Mouse (Mus musculus) spleen, adult 2 months (tissue): ENCODE measurements around the gene Atp1b2. TPM values are rescaled to one million over a fixed set of nuclear protein-coding genes. Genes with fewer than 3 reads are reported as not detected.

Experiments
- DNase-seq, 2 experiments: peaks; one replicate each; pipeline versions ENCODE4 v3.0.0 to v3.0.0-alpha.2; 2012 to 2021; ENCODE audit warnings: low spot score in 2 of 2, low read depth in 1 of 2
- H3K27ac ChIP-seq: fragments of 200-500 bp; 2 replicates; pipeline ENCODE4 v1.5.1; 2012; ENCODE audit warnings: low read length, inconsistent platforms; ENCODE audit not compliant: insufficient read depth
- H3K27me3 ChIP-seq: fragments of 200-500 bp; 2 replicates; pipeline ENCODE4 v1.6.1; 2012; ENCODE audit warnings: mild to moderate bottlenecking, moderate library complexity, low read length, inconsistent platforms; ENCODE audit not compliant: control insufficient read depth, insufficient read depth
- H3K36me3 ChIP-seq: fragments of 200-500 bp; 2 replicates; pipeline ENCODE4 v1.6.1; 2012; ENCODE audit warnings: mild to moderate bottlenecking, low read length, inconsistent platforms; ENCODE audit not compliant: control insufficient read depth, insufficient read depth
- H3K4me1 ChIP-seq: fragments of 200-500 bp; 2 replicates; pipeline ENCODE4 v1.6.1; 2011; ENCODE audit warnings: inconsistent platforms; ENCODE audit not compliant: control insufficient read depth, insufficient read depth, insufficient read length
- H3K4me3 ChIP-seq: fragments of 200-500 bp; 2 replicates; pipeline ENCODE4 v1.5.1; 2011; ENCODE audit warnings: mild to moderate bottlenecking, inconsistent platforms; ENCODE audit not compliant: insufficient read depth, insufficient read length; ENCODE audit errors: extremely low read depth
- CTCF ChIP-seq: fragments of 200-500 bp; IDR thresholded peaks from 2 replicates; pipeline ENCODE4 v1.5.1; 2011; ENCODE audit warnings: mild to moderate bottlenecking, inconsistent platforms; ENCODE audit not compliant: insufficient read depth, insufficient read length, insufficient replicate concordance; ENCODE audit errors: extremely low read depth
- POLR2A ChIP-seq: fragments of 200-500 bp; IDR thresholded peaks from 2 replicates; pipeline ENCODE4 v1.6.1; 2011; ENCODE audit warnings: low read depth, low read length, inconsistent platforms
- WGBS: fragments of 180-500 bp; shearing (Covaris S2); methylation state at CpG from one replicate; pipeline ENCODE4 v1.1.7; 2018; 5-methylcytosine and 5-hydroxymethylcytosine counted together
- polyA plus RNA-seq: library from polyadenylated mRNA; depleted of rRNA; stranded (reverse); fragments of >200 nt; gene quantifications from 2 replicates; pipeline ENCODE4 v1.2.3, GENCODE M21; 2012; rRNA removed

Gene Atp1b2
- polyA plus RNA-seq, 1 experiment, result 11.2 TPM

DNA sequence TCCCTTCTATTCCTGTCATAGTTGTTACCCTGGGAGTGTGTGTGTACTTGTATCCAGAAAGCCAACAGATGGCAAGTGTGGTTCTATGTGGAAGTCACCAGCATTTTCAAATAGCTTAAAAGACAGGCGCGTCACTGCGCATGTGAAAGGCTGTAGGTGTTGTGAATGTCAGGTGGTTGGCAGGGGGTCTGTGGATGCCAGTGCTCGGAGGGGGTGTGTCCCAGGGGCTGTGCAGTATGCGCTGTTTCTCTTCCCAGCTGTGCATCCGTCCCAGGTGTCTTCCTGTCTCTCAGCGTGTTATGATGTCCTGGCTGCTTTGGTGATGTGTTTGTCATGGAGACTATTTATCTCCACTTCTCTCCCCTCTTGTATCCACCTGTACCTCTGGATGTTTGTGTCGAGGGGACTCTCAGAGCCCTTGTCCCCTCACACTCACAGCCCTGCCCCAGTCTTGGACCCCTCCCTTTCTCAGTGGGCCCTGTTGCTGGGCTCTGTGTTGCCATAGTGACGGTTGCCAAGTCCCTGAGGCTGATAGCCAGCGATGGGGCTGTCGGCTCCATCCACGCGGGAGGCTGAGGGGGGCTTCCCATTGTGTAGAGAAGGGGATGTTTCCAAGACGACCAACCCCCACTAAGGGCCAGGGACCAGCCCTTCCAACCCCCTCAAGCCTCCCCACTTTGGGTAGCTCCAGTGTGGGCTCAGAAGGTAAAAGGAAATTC is 53.0 kb downstream of the Atp1b2 start:
- 56% methylated on average over 14 of the region's 14 CpGs for WGBS
- Histone ChIP-seq H3K4me1 (no peaks in the 10 kb centered on the region), H3K4me3 (no peak overlapping the region), H3K27ac (no peak overlapping the region), H3K36me3 (no peaks in the 10 kb centered on the region), H3K27me3 (no peaks in the 10 kb centered on the region)
- DNase-seq, result no peak
- no peak for TF ChIP-seq CTCF
- no peak for TF ChIP-seq POLR2A

GRCm38 (mm10) chr11:69551310-69551709 is 54.4 kb downstream of the Atp1b2 start:
- peaks cover 4% of the 10 kb centered on the region for H3K4me1 ChIP-seq
- no peak for DNase-seq
- TF ChIP-seq POLR2A, result no peak
- no peak for TF ChIP-seq CTCF
- peaks cover 3% of the 10 kb centered on the region; the same call in 1 of the 2 replicates for H3K27me3 ChIP-seq
- no peak overlapping the region for H3K4me3 ChIP-seq
- no peak overlapping the region for H3K27ac ChIP-seq
- 86% methylated on average over 4 of the region's 4 CpGs for WGBS
- no peaks in the 10 kb centered on the region for H3K36me3 ChIP-seq

Other genes with a start within 250 kb of the Atp1b2 start
- 146 and 160 TPM in 2 replicates for gene Chd3, start 236.5 kb downstream of the Atp1b2 start, polyA plus RNA-seq
- gene Naa38, start 210.5 kb downstream of the Atp1b2 start, polyA plus RNA-seq, result 82.3 and 105 TPM in 2 replicates
- gene Cyb5d1, start 210.3 kb downstream of the Atp1b2 start, polyA plus RNA-seq, result 9.5 and 11.1 TPM in 2 replicates
- gene Tmem88, start 207.7 kb downstream of the Atp1b2 start, polyA plus RNA-seq, result 14.3 and 20.5 TPM in 2 replicates
- 15.8 and 17.0 TPM in 2 replicates for gene Kdm6b, start 192.3 kb downstream of the Atp1b2 start, polyA plus RNA-seq
- 0.29 and 0.31 TPM in 2 replicates for gene Dnah2, start 56.8 kb downstream of the Atp1b2 start, polyA plus RNA-seq
- gene Efnb3, start 45.7 kb downstream of the Atp1b2 start, polyA plus RNA-seq, result 1.1 and 1.2 TPM in 2 replicates
- gene Wrap53, start 25.7 kb downstream of the Atp1b2 start, polyA plus RNA-seq, result 15.6 and 21.3 TPM in 2 replicates
- gene Trp53, start 25.6 kb downstream of the Atp1b2 start, polyA plus RNA-seq, result 105 and 144 TPM in 2 replicates
- gene Shbg, start 12.0 kb upstream of the Atp1b2 start, polyA plus RNA-seq, result not detected in 2 replicates
- gene Sat2, start 16.1 kb upstream of the Atp1b2 start, polyA plus RNA-seq, result 1.1 and 1.4 TPM in 2 replicates
- gene Fxr2, start 27.0 kb upstream of the Atp1b2 start, polyA plus RNA-seq, result 40.9 and 41.6 TPM in 2 replicates
- 0.09 and 0.35 TPM in 2 replicates for gene Sox15, start 49.4 kb upstream of the Atp1b2 start, polyA plus RNA-seq
- gene Mpdu1, start 56.7 kb upstream of the Atp1b2 start, polyA plus RNA-seq, result 63.6 and 74.2 TPM in 2 replicates
- 103 and 114 TPM in 2 replicates for gene Cd68, start 60.2 kb upstream of the Atp1b2 start, polyA plus RNA-seq
- gene Eif4a1, start 66.5 kb upstream of the Atp1b2 start, polyA plus RNA-seq, result 172 and 196 TPM in 2 replicates
- 32.6 and 36.1 TPM in 2 replicates for gene Senp3, start 76.1 kb upstream of the Atp1b2 start, polyA plus RNA-seq
- gene Tnfsf13, start 79.8 kb upstream of the Atp1b2 start, polyA plus RNA-seq, result 4.6 and 4.9 TPM in 2 replicates
- 23.9 and 26.6 TPM in 2 replicates for gene Tnfsf12, start 89.9 kb upstream of the Atp1b2 start, polyA plus RNA-seq
- gene Tnfsfm13, start 90.2 kb upstream of the Atp1b2 start, polyA plus RNA-seq, result 4.8 and 5.0 TPM in 2 replicates
- 43.8 and 45.4 TPM in 2 replicates for gene Polr2a, start 152.7 kb upstream of the Atp1b2 start, polyA plus RNA-seq
- not detected in 2 replicates for gene Slc35g3, start 156.0 kb upstream of the Atp1b2 start, polyA plus RNA-seq
- 28.4 and 37.0 TPM in 2 replicates for gene Zbtb4, start 160.0 kb upstream of the Atp1b2 start, polyA plus RNA-seq
- 7.1 and 8.4 TPM in 2 replicates for gene Chrnb1, start 190.0 kb upstream of the Atp1b2 start, polyA plus RNA-seq
- gene Fgf11, start 195.9 kb upstream of the Atp1b2 start, polyA plus RNA-seq, result 1.1 and 1.2 TPM in 2 replicates
- gene Tmem102, start 199.7 kb upstream of the Atp1b2 start, polyA plus RNA-seq, result 0.23 and 0.31 TPM in 2 replicates
- not detected in 2 replicates for gene Gm39566, start 209.4 kb upstream of the Atp1b2 start, polyA plus RNA-seq
- gene Spem2, start 212.5 kb upstream of the Atp1b2 start, polyA plus RNA-seq, result not detected in 2 replicates
- not detected in 2 replicates for gene Spem1, start 216.2 kb upstream of the Atp1b2 start, polyA plus RNA-seq
- gene Nlgn2, start 231.8 kb upstream of the Atp1b2 start, polyA plus RNA-seq, result 9.1 and 10.2 TPM in 2 replicates
- gene Tmem256, start 232.6 kb upstream of the Atp1b2 start, polyA plus RNA-seq, result 93.7 and 99.0 TPM in 2 replicates
- 35.4 and 44.3 TPM in 2 replicates for gene Plscr3, start 240.4 kb upstream of the Atp1b2 start, polyA plus RNA-seq